Mouse (Mus musculus) bone marrow macrophage, adult 2 months (primary cell): ENCODE data around the gene Slc17a3.

Experiments
- CTCF ChIP-seq: IDR thresholded peaks from 2 replicates; pipeline ENCODE4 v1.5.1; 2012; ENCODE audit warnings: low read depth, mild to moderate bottlenecking, low read length, moderate library complexity
- POLR2A ChIP-seq: IDR thresholded peaks from 2 replicates; pipeline ENCODE4 v1.6.1; 2012; ENCODE audit warnings: mild to moderate bottlenecking, low read depth, low read length, borderline replicate concordance

- TF ChIP-seq CTCF (no peak), POLR2A (no peak)
These were observed at the start of gene Slc17a3 for GRCm38 (mm10) chr13:23839308-23839707.
